Mouse (Mus musculus) macrophage (primary cell): Measurements from ENCODE around the gene Pak1. TPM values are rescaled to one million over a fixed set of nuclear protein-coding genes. Genes with fewer than 3 reads are reported as not detected.

Experiments
- polyA plus RNA-seq: library from polyadenylated mRNA; stranded (reverse); fragments of 250-400 nt; gene quantifications from 3 replicates; pipeline ENCODE4 v1.2.4, GENCODE M21; 2018; ENCODE audit warnings: inconsistent platforms

Gene Pak1
- polyA plus RNA-seq, 1 experiment from 2014 or later = 32.8 TPM

Other genes starting within 250 kb of the Pak1 start
- gene Aamdc, start 209.0 kb upstream of the Pak1 start, polyA plus RNA-seq = 15.2 to 16.5 TPM (median 15.5 TPM) in 3 replicates
- gene Rsf1, start 208.7 kb upstream of the Pak1 start, polyA plus RNA-seq = 16.4 to 28.2 TPM (median 16.9 TPM) in 3 replicates
- 39.0 to 78.7 TPM (median 53.1 TPM) in 3 replicates for gene Clns1a, start 91.9 kb upstream of the Pak1 start, polyA plus RNA-seq
- gene Aqp11, start 50.3 kb upstream of the Pak1 start, polyA plus RNA-seq = 0.16 to 0.70 TPM (median 0.52 TPM) in 3 replicates
- not detected in 3 replicates for gene Gdpd4, start 131.4 kb downstream of the Pak1 start, polyA plus RNA-seq